Mouse (Mus musculus) thymus, adult 2 months (tissue): ENCODE measurements around the gene Glul.

Experiments used
- CTCF ChIP-seq: fragments of 200-500 bp; IDR thresholded peaks from 2 replicates; pipeline ENCODE4 v1.5.1; 2012; ENCODE audit warnings: mild to moderate bottlenecking, control low read depth, low read length, moderate library complexity, borderline replicate concordance; ENCODE audit not compliant: control insufficient read depth, poor library complexity, insufficient read depth; ENCODE audit errors: extremely low read depth
- POLR2A ChIP-seq: fragments of 200-500 bp; IDR thresholded peaks from 2 replicates; pipeline ENCODE4 v1.6.1; 2012; ENCODE audit warnings: mild to moderate bottlenecking, low read length, control low read depth, moderate library complexity; ENCODE audit not compliant: control insufficient read depth, poor library complexity, insufficient read depth; ENCODE audit errors: extremely low read depth

DNA sequence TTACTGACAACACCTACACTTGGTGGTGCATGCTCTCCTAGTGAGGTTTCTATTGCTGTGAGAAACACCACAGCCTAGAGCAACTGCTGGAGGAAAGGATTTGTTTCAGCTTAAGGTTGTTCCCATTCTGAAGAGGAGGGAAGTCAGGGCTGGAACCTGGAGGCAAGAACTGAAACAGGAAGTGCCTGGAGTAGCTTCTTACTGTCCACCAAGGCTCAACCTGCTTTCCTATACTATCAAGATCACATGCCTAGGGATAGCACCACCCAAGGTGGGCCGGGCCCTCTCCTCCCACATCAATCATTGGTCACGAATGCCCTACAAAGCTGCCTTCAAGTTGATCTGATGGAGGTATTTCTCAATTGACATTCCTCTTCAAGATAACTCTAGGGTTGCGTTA, 21.9 kb downstream of the Glul start:
- no peak for TF ChIP-seq CTCF
- no peak for TF ChIP-seq POLR2A
